Mouse (Mus musculus) testis, adult 2 months (tissue): ENCODE data around the gene Zfhx3.

ENCODE experiments used
- CTCF ChIP-seq: fragments of 200-500 bp; IDR thresholded peaks from 2 replicates; pipeline ENCODE4 v1.5.1; 2012; ENCODE audit warnings: low read depth, mild to moderate bottlenecking, inconsistent platforms, low read length, moderate library complexity; ENCODE audit not compliant: control insufficient read depth, insufficient read depth, insufficient replicate concordance
- POLR2A ChIP-seq: fragments of 200-500 bp; IDR thresholded peaks from 2 replicates; pipeline ENCODE4 v1.6.1; 2012; ENCODE audit warnings: low read depth, mild to moderate bottlenecking, inconsistent platforms, low read length, moderate library complexity; ENCODE audit not compliant: control insufficient read depth

- TF ChIP-seq CTCF = no peak
- no peak for TF ChIP-seq POLR2A
Observed at GRCm38 (mm10) chr8:108518116-108518515, 575.7 kb downstream of the Zfhx3 start.
